ENCODE assay signal across 9 mouse cellular contexts in the genomic region with DNA sequence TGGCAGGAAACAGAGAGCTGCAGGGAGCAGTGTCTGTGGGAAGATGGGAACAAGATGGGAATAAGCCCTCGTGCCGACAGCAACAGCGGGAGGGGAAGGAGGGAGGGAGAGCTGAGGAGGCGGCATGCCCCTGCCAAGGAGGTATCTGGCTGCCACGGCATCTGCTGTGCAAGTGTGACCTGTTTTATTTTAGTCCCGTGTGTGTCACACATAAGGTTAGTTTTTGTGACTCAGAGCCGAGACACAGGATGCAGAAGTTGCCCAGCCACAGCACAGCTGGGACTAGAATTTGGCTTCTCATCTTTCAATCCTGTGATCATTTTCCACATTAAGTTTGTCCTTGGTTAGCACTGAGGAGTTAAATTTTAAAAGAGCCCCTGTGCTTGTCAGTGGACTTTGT.
DNase-seq lines count a peak whose midpoint lies in the region; TF ChIP-seq lines count a peak whose summit lies in the region.
"Had no signal": no experiment of that assay in that cellular context is flagged by ENCODE, and none has a peak within 500 bp of the region (broad histone marks: within the 10 kb centered on the region; RNA-seq: fewer than 3 reads in every experiment).

No protein-coding gene starts in this region.

- WGBS in heart, embryonic 10.5 days, result 36% methylated on average over 7 of the region's 7 CpGs
- 18% methylated on average over 7 of the region's 7 CpGs for WGBS in olfactory bulb, adult 2 months

- H3K27me3 ChIP-seq in heart, embryonic 10.5 days (ENCODE audit: insufficient read depth, poor library complexity, severe bottlenecking), result no peaks in the 10 kb centered on the region
- H3K27me3 ChIP-seq: stomach, embryonic 15.5 days had no signal

- TF ChIP-seq CTCF in olfactory bulb, adult 2 months (IDR thresholded peaks at IDR 0.05; ENCODE audit: insufficient read depth, low read depth, low read length), result no peak

- no peak for TF ChIP-seq POLR2A in olfactory bulb, adult 2 months (IDR thresholded peaks at IDR 0.05; ENCODE audit: insufficient read depth, low read depth, low read length)

- H3K4me3 ChIP-seq in heart, embryonic 10.5 days, result no peak overlapping the region
- no peak overlapping the region for H3K4me3 ChIP-seq in olfactory bulb, adult 2 months (ENCODE audit: insufficient read depth, low read depth, low read length)
- H3K4me3 ChIP-seq: stomach, embryonic 15.5 days had no signal

- H3K27ac ChIP-seq in heart, embryonic 10.5 days, result peak overlapping the region; percentile 56
- H3K27ac ChIP-seq in olfactory bulb, adult 2 months (ENCODE audit: insufficient read depth, low read depth, low read length), result peak overlapping the region; percentile 95
- H3K27ac ChIP-seq: stomach, embryonic 15.5 days had no signal

- peaks cover 59% of the 10 kb centered on the region for H3K4me1 ChIP-seq in heart, embryonic 10.5 days
- peaks cover 47% of the 10 kb centered on the region for H3K4me1 ChIP-seq in olfactory bulb, adult 2 months (ENCODE audit: control insufficient read depth, insufficient read depth, low read length)

- peaks cover 13% of the 10 kb centered on the region; the same call in 1 of the 2 replicates for H3K36me3 ChIP-seq in heart, embryonic 10.5 days
- H3K36me3 ChIP-seq: stomach, embryonic 15.5 days had no signal

- no peak for DNase-seq in heart, embryonic 10.5 days (ENCODE audit: low spot score)
- DNase-seq in heart, adult 8-10 months (ENCODE audit: low spot score), result no peak
- peak; percentile 67 to 75 for DNase-seq in cerebellum, adult 18-20 months
- DNase-seq in kidney, adult 8-10 months, result peak; percentile 23 to 49
- no peak for DNase-seq in ovary, postnatal 14 days (ENCODE audit: low spot score)
- DNase-seq in c-Kit-positive CD71-positive TER-119-positive erythroid progenitor cells, embryonic 14.5 days (ENCODE audit: low spot score), result no peak
- no peak for DNase-seq in spleen, postnatal 14 days (ENCODE audit: low spot score in 2 of 2)

- H3K9me3 ChIP-seq in heart, embryonic 10.5 days, result no peaks in the 10 kb centered on the region
- H3K9me3 ChIP-seq: stomach, embryonic 15.5 days had no signal

Comparison
In these comparisons a context has a peak if more than half of its experiments do, and no peak if none do; other contexts are left out.
1. DNase-seq: peak in cerebellum, adult 18-20 months (2 of 2) and kidney, adult 8-10 months (2 of 2); none in heart, embryonic 10.5 days (single experiment), heart, adult 8-10 months (single experiment), ovary, postnatal 14 days (single experiment), c-Kit-positive CD71-positive TER-119-positive erythroid progenitor cells, embryonic 14.5 days (single experiment) and spleen, postnatal 14 days (0 of 2).